Mouse (Mus musculus) E14TG2a.4 (cell line): ENCODE results near the gene Tprgl.

ENCODE experiments used
- CTCF ChIP-seq: conservative IDR thresholded peaks from 2 replicates; pipeline ENCODE4 v1.5.1; 2014; ENCODE audit warnings: low read length
- POU5F1 ChIP-seq: IDR thresholded peaks from 2 replicates; pipeline ENCODE4 v1.6.1; 2014; ENCODE audit warnings: low read length, borderline replicate concordance

DNA sequence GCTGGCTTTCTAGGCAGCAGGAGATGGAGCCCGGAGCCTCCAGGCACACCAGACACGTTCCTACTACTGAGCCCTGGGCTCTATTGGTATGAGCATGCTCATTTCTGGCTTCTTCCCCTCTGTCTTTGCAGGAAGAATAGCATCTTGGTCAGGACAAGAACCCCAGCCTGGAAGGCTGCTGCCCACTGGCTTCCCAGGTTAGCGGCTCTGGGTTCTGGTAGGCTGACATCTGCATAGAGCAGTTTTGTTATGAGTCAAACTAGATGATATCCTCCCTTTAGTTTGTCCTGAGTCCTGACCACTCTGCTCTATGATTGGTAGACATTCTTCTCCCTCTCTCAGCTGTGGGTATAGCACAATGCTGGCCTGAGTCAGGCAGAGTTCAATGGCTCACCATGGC is 33.2 kb downstream of the Tprgl start:
- TF ChIP-seq CTCF (no peak), POU5F1 (no peak)
